Mouse (Mus musculus) CH12.LX (cell line): ENCODE results near the gene Mfsd11. TPM values are rescaled to one million over a fixed set of nuclear protein-coding genes. Genes with fewer than 3 reads are reported as not detected.

Source experiments
- DNase-seq: peaks from one replicate; pipeline ENCODE4 v3.0.0-alpha.2; 2013; ENCODE audit errors: extremely low read depth
- H3K27ac ChIP-seq: 2 replicates; pipeline ENCODE4 v1.5.1; 2012; ENCODE audit warnings: low read depth, mild to moderate bottlenecking, control low read depth, moderate library complexity; ENCODE audit not compliant: insufficient read depth
- H3K27me3 ChIP-seq: replicated peaks from 2 replicates; pipeline ENCODE3; 2012; ENCODE audit warnings: inconsistent platforms
- H3K36me3 ChIP-seq, 2 experiments: replicated peaks in 1 of 2; 2 replicates each; pipeline versions ENCODE3 to v1.6.1; 2012; ENCODE audit warnings: inconsistent platforms in 1 of 2, low read length in 1 of 2, mild to moderate bottlenecking in 1 of 2, mixed read lengths in 1 of 2, moderate library complexity in 1 of 2; ENCODE audit not compliant: control insufficient read depth in 1 of 2, insufficient read depth in 1 of 2
- H3K4me1 ChIP-seq, 2 experiments: 2 replicates each; pipeline ENCODE4 v1.6.1; 2012; ENCODE audit warnings: inconsistent platforms in 1 of 2, moderate library complexity in 1 of 2; ENCODE audit not compliant: insufficient read depth in 2 of 2, control insufficient read depth in 1 of 2
- H3K4me2 ChIP-seq: 2 replicates; pipeline ENCODE4 v1.6.1; 2012; ENCODE audit warnings: low read depth, mild to moderate bottlenecking, control low read depth; ENCODE audit not compliant: poor library complexity, insufficient read depth, severe bottlenecking
- H3K4me3 ChIP-seq, 3 experiments: fragments of 150-350 bp in 1 of 3; sonication (generic) in 1 of 3; replicated peaks in 1 of 3; 2 replicates each; pipeline versions ENCODE3 to v1.5.1; 2011 to 2012; ENCODE audit warnings: low read depth in 2 of 3, low read length in 2 of 3, mild to moderate bottlenecking in 2 of 3, moderate library complexity in 2 of 3, control low read depth in 1 of 3, improper control_type of control experiment in 1 of 3, inconsistent platforms in 1 of 3, mixed read lengths in 1 of 3; ENCODE audit not compliant: poor library complexity in 1 of 3
- H3K79me2 ChIP-seq: replicated peaks from 2 replicates; pipeline ENCODE4 v1.6.1; 2012; ENCODE audit warnings: mild to moderate bottlenecking, moderate library complexity; ENCODE audit not compliant: control insufficient read depth, poor library complexity, insufficient read depth, severe bottlenecking; ENCODE audit errors: extremely low read depth
- H3K9ac ChIP-seq: 2 replicates; pipeline ENCODE4 v1.6.1; 2012; ENCODE audit warnings: low read depth, mild to moderate bottlenecking, control low read depth, moderate library complexity; ENCODE audit not compliant: insufficient read depth
- H3K9me3 ChIP-seq: replicated peaks from 2 replicates; pipeline ENCODE3; 2012; ENCODE audit warnings: low read length, inconsistent platforms, mixed read lengths
- BHLHE40 ChIP-seq: IDR thresholded peaks from 2 replicates; pipeline ENCODE4 v1.6.1; 2011; ENCODE audit warnings: mild to moderate bottlenecking, low read depth, low read length, improper control_type of control experiment
- CHD1 ChIP-seq: IDR thresholded peaks from 2 replicates; pipeline ENCODE4 v1.6.1; 2012; ENCODE audit warnings: low read depth, low read length, improper control_type of control experiment, inconsistent platforms
- CHD2 ChIP-seq: IDR thresholded peaks from 2 replicates; pipeline ENCODE4 v1.6.1; 2011; ENCODE audit warnings: low read length, improper control_type of control experiment
- CTCF ChIP-seq, 2 experiments: IDR thresholded peaks in 1 of 2; conservative IDR thresholded peaks in 1 of 2; 2 replicates each; pipeline ENCODE4 v1.5.1; 2011 to 2012; ENCODE audit warnings: low read depth in 2 of 2, low read length in 2 of 2, improper control_type of control experiment in 1 of 2, inconsistent platforms in 1 of 2, mild to moderate bottlenecking in 1 of 2, moderate library complexity in 1 of 2
- E2F4 ChIP-seq: IDR thresholded peaks from 2 replicates; pipeline ENCODE4 v1.6.1; 2011; ENCODE audit warnings: low read depth, low read length, improper control_type of control experiment; ENCODE audit not compliant: insufficient replicate concordance
- ELF1 ChIP-seq: IDR thresholded peaks from 2 replicates; pipeline ENCODE4 v1.6.1; 2014; ENCODE audit warnings: low read depth, mild to moderate bottlenecking, inconsistent platforms, low read length, improper control_type of control experiment
- EP300 ChIP-seq: IDR thresholded peaks from 2 replicates; pipeline ENCODE4 v1.6.1; 2011; ENCODE audit warnings: low read length, improper control_type of control experiment
- ETS1 ChIP-seq: conservative IDR thresholded peaks from 2 replicates; pipeline ENCODE4 v1.6.1; 2012; ENCODE audit warnings: low read depth, mild to moderate bottlenecking, inconsistent platforms, low read length, improper control_type of control experiment, moderate library complexity
- GABPA ChIP-seq: IDR thresholded peaks from 2 replicates; pipeline ENCODE4 v1.6.1; 2012; ENCODE audit warnings: low read depth, low read length, improper control_type of control experiment, inconsistent platforms; ENCODE audit not compliant: insufficient replicate concordance
- HCFC1 ChIP-seq: IDR thresholded peaks from 2 replicates; pipeline ENCODE4 v1.6.1; 2012; ENCODE audit warnings: low read depth, mild to moderate bottlenecking, inconsistent platforms, low read length, improper control_type of control experiment
- IRF4 ChIP-seq: IDR thresholded peaks from 2 replicates; pipeline ENCODE4 v1.6.1; 2014; ENCODE audit warnings: low read depth, mild to moderate bottlenecking, inconsistent platforms, low read length, improper control_type of control experiment
- JUN ChIP-seq: IDR thresholded peaks from 2 replicates; pipeline ENCODE4 v1.6.1; 2011; ENCODE audit warnings: low read depth, mild to moderate bottlenecking, low read length, improper control_type of control experiment, moderate library complexity; ENCODE audit not compliant: insufficient read depth
- JUND ChIP-seq: conservative IDR thresholded peaks from 2 replicates; pipeline ENCODE4 v1.6.1; 2011; ENCODE audit warnings: low read depth, low read length, improper control_type of control experiment
- KAT2A ChIP-seq: IDR thresholded peaks from 2 replicates; pipeline ENCODE4 v1.6.1; 2012; ENCODE audit warnings: low read length, improper control_type of control experiment, inconsistent platforms; ENCODE audit not compliant: insufficient replicate concordance
- MAFK ChIP-seq: IDR thresholded peaks from 2 replicates; pipeline ENCODE4 v1.6.1; 2011; ENCODE audit warnings: low read length, improper control_type of control experiment; ENCODE audit not compliant: insufficient replicate concordance
- MAX ChIP-seq: IDR thresholded peaks from 2 replicates; pipeline ENCODE4 v1.6.1; 2011; ENCODE audit warnings: low read length, improper control_type of control experiment
- MAZ ChIP-seq: IDR thresholded peaks from 2 replicates; pipeline ENCODE4 v1.6.1; 2012; ENCODE audit warnings: low read depth, mild to moderate bottlenecking, inconsistent platforms, low read length, improper control_type of control experiment, moderate library complexity
- MEF2A ChIP-seq: IDR thresholded peaks from 2 replicates; pipeline ENCODE4 v1.6.1; 2014; ENCODE audit warnings: low read depth, mild to moderate bottlenecking, inconsistent platforms, low read length, improper control_type of control experiment, borderline replicate concordance
- MXI1 ChIP-seq: IDR thresholded peaks from 2 replicates; pipeline ENCODE4 v1.6.1; 2011; ENCODE audit warnings: mild to moderate bottlenecking, low read depth, low read length, improper control_type of control experiment
- MYC ChIP-seq: IDR thresholded peaks from 2 replicates; pipeline ENCODE4 v1.6.1; 2011; ENCODE audit warnings: low read depth, mild to moderate bottlenecking, improper control_type of control experiment, low read length
- NELFE ChIP-seq: IDR thresholded peaks from 2 replicates; pipeline ENCODE4 v1.6.1; 2011; ENCODE audit warnings: low read depth, low read length, improper control_type of control experiment
- NRF1 ChIP-seq: IDR thresholded peaks from 2 replicates; pipeline ENCODE4 v1.6.1; 2014; ENCODE audit warnings: low read depth, mild to moderate bottlenecking, inconsistent platforms, low read length, improper control_type of control experiment, moderate library complexity
- PAX5 ChIP-seq: IDR thresholded peaks from 2 replicates; pipeline ENCODE4 v1.6.1; 2012; ENCODE audit warnings: low read length, inconsistent platforms, mixed read lengths
- POLR2A ChIP-seq: IDR thresholded peaks from 2 replicates; pipeline ENCODE4 v1.6.1; 2011; ENCODE audit warnings: low read depth, mild to moderate bottlenecking, improper control_type of control experiment, low read length
- POLR2AphosphoS2 ChIP-seq: IDR thresholded peaks from 2 replicates; pipeline ENCODE4 v1.6.1; 2011; ENCODE audit warnings: low read depth, low read length, improper control_type of control experiment
- RAD21 ChIP-seq: IDR thresholded peaks from 2 replicates; pipeline ENCODE4 v1.6.1; 2011; ENCODE audit warnings: low read depth, mild to moderate bottlenecking, low read length, improper control_type of control experiment, moderate library complexity
- RCOR1 ChIP-seq: conservative IDR thresholded peaks from 2 replicates; pipeline ENCODE4 v1.6.1; 2012; ENCODE audit warnings: low read depth, mild to moderate bottlenecking, inconsistent platforms, low read length, improper control_type of control experiment
- SIN3A ChIP-seq: IDR thresholded peaks from 2 replicates; pipeline ENCODE4 v1.6.1; 2012; ENCODE audit warnings: low read length, improper control_type of control experiment, inconsistent platforms
- SMC3 ChIP-seq: IDR thresholded peaks from 2 replicates; pipeline ENCODE4 v1.6.1; 2011; ENCODE audit warnings: low read depth, low read length, improper control_type of control experiment
- TBP ChIP-seq: conservative IDR thresholded peaks from 2 replicates; pipeline ENCODE4 v1.6.1; 2011; ENCODE audit warnings: low read depth, low read length, improper control_type of control experiment
- TCF12 ChIP-seq: IDR thresholded peaks from 2 replicates; pipeline ENCODE4 v1.6.1; 2014; ENCODE audit warnings: low read depth, mild to moderate bottlenecking, inconsistent platforms, low read length, improper control_type of control experiment
- UBTF ChIP-seq: IDR thresholded peaks from 2 replicates; pipeline ENCODE4 v1.6.1; 2012; ENCODE audit warnings: low read depth, mild to moderate bottlenecking, inconsistent platforms, low read length, improper control_type of control experiment, moderate library complexity
- USF1 ChIP-seq: IDR thresholded peaks from 2 replicates; pipeline ENCODE4 v1.6.1; 2014; ENCODE audit warnings: low read depth, mild to moderate bottlenecking, inconsistent platforms, low read length, improper control_type of control experiment
- USF2 ChIP-seq: conservative IDR thresholded peaks from 2 replicates; pipeline ENCODE4 v1.6.1; 2011; ENCODE audit warnings: low read depth, low read length, improper control_type of control experiment
- ZC3H11A ChIP-seq: IDR thresholded peaks from 2 replicates; pipeline ENCODE4 v1.6.1; 2012; ENCODE audit warnings: low read depth, mild to moderate bottlenecking, inconsistent platforms, low read length, improper control_type of control experiment
- ZKSCAN1 ChIP-seq: IDR thresholded peaks from 2 replicates; pipeline ENCODE4 v1.6.1; 2012; ENCODE audit warnings: low read depth, inconsistent platforms, low read length, improper control_type of control experiment, borderline replicate concordance
- ZMIZ1 ChIP-seq: IDR thresholded peaks from 2 replicates; pipeline ENCODE4 v1.6.1; 2012; ENCODE audit warnings: low read depth, mild to moderate bottlenecking, inconsistent platforms, low read length, improper control_type of control experiment
- ZNF384 ChIP-seq: IDR thresholded peaks from 2 replicates; pipeline ENCODE4 v1.6.1; 2012; ENCODE audit warnings: low read depth, low read length, improper control_type of control experiment, inconsistent platforms
- dilution Hi-C: fragments of 300-500 bp; cut with MboI; formaldehyde crosslinking; loops from 2 replicates; pipeline ENCODE4 v1.14.3; 2020; ENCODE audit warnings: low sequenced_read_pairs; ENCODE audit not compliant: extremely low pct_unique_long_range_greater_than_20kb, extremely low pct_ligation_motif_present
- in situ Hi-C: fragments of 300-500 bp; cut with MboI; formaldehyde crosslinking; loops from 3 replicates; pipeline ENCODE4 v1.14.3; 2019; ENCODE audit warnings: low sequenced_read_pairs, low pct_ligation_motif_present, low pct_unique_long_range_greater_than_20kb, mixed read lengths
- polyA plus RNA-seq: library from polyadenylated mRNA; unstranded; fragments of >175 nt; gene quantifications from 2 replicates; pipeline ENCODE4 v1.2.1, GENCODE M21; 2012; ENCODE audit warnings: low read depth; ENCODE audit not compliant: insufficient read length
- total RNA-seq, 2 experiments: library from RNA; depleted of rRNA; stranded (reverse); fragments of 300-350 nt in 1 of 2; fragments of >200 nt in 1 of 2; gene quantifications; 2 replicates each; pipeline ENCODE4 v1.2.3; 2012 to 2014

The Mfsd11 gene
- total and polyA plus RNA-seq, 3 experiments = 4.1 to 17.7 (median 13.2) TPM

- Histone ChIP-seq H3K9me3 (no peaks in the 10 kb centered on the region), H3K4me2 (0 out of 2 replicates have a peak overlapping the region, but pooled peaks have one; percentile 10)
- TF ChIP-seq USF1 (peak; percentile 73), MEF2A (no peak), MYC (no peak), BHLHE40 (peak; percentile 57; the same call in 1 of the 2 replicates), ZC3H11A (no peak), MXI1 (0 out of 2 replicates have a peak, but pooled peaks have one; percentile 36), POLR2A (0 out of 2 replicates have a peak, but pooled peaks have one; percentile 35), IRF4 (no peak; the same call in 1 of the 2 replicates), CHD2 (no peak), SMC3 (no peak), CHD1 (no peak), JUN (no peak), ZNF384 (no peak), MAX (0 out of 2 replicates have a peak, but pooled peaks have one; percentile 40), ZKSCAN1 (no peak), TBP (no peak), JUND (no peak), PAX5 (no peak), SIN3A (0 out of 2 replicates have a peak, but pooled peaks have one; percentile 29), ZMIZ1 (no peak), HCFC1 (no peak), KAT2A (0 out of 2 replicates have a peak, but pooled peaks have one; percentile 31), MAZ (no peak), MAFK (no peak), EP300 (0 out of 2 replicates have a peak, but pooled peaks have one; percentile 11), CTCF (conservative IDR thresholded peaks at IDR 0.05 in 1 of 2, IDR thresholded peaks at IDR 0.05 in 1 of 2; ENCODE audit: low read depth in 2 of 2, low read length in 2 of 2) (no peak; a peak in 1 of 4 replicates), USF2 (peak; percentile 60), TCF12 (no peak), GABPA (no peak), UBTF (no peak), ELF1 (no peak), E2F4 (no peak), NRF1 (peak; percentile 22; the same call in 1 of the 2 replicates), NELFE (no peak), ETS1 (peak; percentile 4), RAD21 (no peak), RCOR1 (no peak), POLR2AphosphoS2 (no peak)
- TF ChIP-seq, all 38 proteins: peak for 11
- peaks cover 16 to 66% of the 10 kb centered on the region in 2 experiments for H3K4me1 ChIP-seq
- peak overlapping the region in 1 of 3 experiments; percentile 8 for H3K4me3 ChIP-seq
- DNase-seq = peak; percentile 40
- H3K36me3 ChIP-seq = peaks cover 43 to 59% of the 10 kb centered on the region in 2 experiments
- dilution Hi-C loops (no loop called here), in situ Hi-C loops (no loop called here)
- no peaks in the 10 kb centered on the region for H3K27me3 ChIP-seq
- H3K79me2 ChIP-seq = no peaks in the 10 kb centered on the region
- no peak overlapping the region for H3K9ac ChIP-seq
- H3K27ac ChIP-seq = peak overlapping the region; percentile 28; the same call in 1 of the 2 replicates
Measured at GRCm38 (mm10) chr11:116865945-116866585, 13.8 kb downstream of the Mfsd11 start.
